In the genomic region with DNA sequence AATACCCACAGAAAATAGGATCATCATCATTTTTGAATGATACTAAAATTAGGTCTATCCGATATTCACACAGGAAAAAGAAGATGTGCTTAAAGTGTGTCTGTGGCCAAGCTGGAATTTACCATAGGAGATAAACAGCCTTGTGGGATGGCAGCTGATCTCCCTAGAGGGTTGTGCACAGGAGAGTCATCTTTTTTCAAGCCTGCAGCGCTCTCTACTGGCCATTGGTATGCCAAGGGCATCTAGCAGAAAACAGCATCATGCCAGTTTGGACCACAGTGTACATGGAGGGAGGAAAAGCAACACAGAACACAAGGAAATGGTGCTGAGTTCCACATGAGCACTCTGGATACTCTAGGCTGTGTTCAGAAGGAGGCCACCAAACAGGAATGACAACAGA, we compare ENCODE assay signal across 8 mouse cellular contexts.
DNase-seq lines count a peak whose midpoint lies in the region.

No protein-coding gene starts in this region.

- peak; percentile 66 for DNase-seq in ES-CJ7 (ENCODE audit: low read depth, low spot score)
- peak; percentile 32 to 52 for DNase-seq in adrenal gland, adult 18-20 months (ENCODE audit: low spot score in 2 of 2)
- DNase-seq in embryo, embryonic 11.5 days (ENCODE audit: low read depth, low spot score), result peak; percentile 39
- peak; percentile 61 for DNase-seq in heart, postnatal 4 days
- peak; percentile 87 for DNase-seq in layer of hippocampus, adult 11-12 months (ENCODE audit: low spot score)
- DNase-seq in lung, adult 18-20 months, result peak; percentile 9 to 31
- peak; percentile 3 for DNase-seq in ovary, postnatal 10 days (ENCODE audit: low spot score)
- peak; percentile 29 to 65 for DNase-seq in urinary bladder, postnatal 4 days (ENCODE audit: low spot score in 2 of 2)

Comparison
In these comparisons a context has a peak if more than half of its experiments do, and no peak if none do; other contexts are left out.
1. Peak in every context shown above with its lines: DNase-seq.
2. DNase-seq: peak in every context shown above with its lines; median percentile 87 in layer of hippocampus, adult 11-12 months; 66 in ES-CJ7; 61 in heart, postnatal 4 days; 47 in urinary bladder, postnatal 4 days; 42 in adrenal gland, adult 18-20 months; 39 in embryo, embryonic 11.5 days; 20 in lung, adult 18-20 months; 3 in ovary, postnatal 10 days.